Mouse (Mus musculus): ENCODE measurements around the gene Slc7a14. TPM values are rescaled to one million over a fixed set of nuclear protein-coding genes. Genes with fewer than 3 reads are reported as not detected.

The Slc7a14 gene
- polyA plus RNA-seq, 2 experiments, result 0.03 TPM; not detected in 1

DNA sequence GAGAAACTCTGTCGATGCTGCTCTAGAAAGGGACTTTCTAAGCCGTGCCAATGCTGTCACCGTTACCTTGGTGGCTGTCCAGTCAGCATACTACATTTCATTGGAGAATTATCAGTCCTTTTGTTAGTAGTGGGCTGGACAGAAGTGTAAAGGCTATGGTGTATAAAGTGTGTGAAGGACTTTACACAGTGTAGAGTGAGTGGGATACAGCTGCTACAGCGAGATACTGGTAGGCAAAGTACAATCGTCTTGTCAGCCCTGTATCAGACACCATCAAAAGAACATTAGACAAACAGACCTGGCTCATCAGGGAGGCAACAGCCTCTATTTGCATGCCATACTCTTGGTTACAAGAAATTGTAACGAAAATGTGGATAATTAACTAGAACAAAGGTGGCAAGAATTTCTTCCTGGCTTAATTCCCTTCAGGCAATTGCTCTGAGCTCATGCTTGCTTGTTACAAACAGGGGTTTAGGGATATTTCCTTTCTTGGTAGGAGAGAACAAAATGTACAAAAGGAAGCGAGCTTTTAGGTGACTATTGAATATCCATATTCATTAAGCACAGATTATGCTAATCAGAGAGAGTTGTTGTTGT lies 48.7 kb downstream of the Slc7a14 start:
- no peaks in the 10 kb centered on the region for H3K9me3 ChIP-seq (ENCODE audit: control insufficient read depth, low read length)
- no peak overlapping the region for H3K4me2 ChIP-seq (ENCODE audit: low read depth)
- DNase-seq (ENCODE audit: low read depth in 3 of 3, low spot score in 3 of 3), result no peak
- H3K4me3 ChIP-seq (ENCODE audit: insufficient read depth in 1 of 2, low read depth in 2 of 2, low read length in 2 of 2), result no peak overlapping the region
- no peak for ATAC-seq (ENCODE audit: insufficient read depth)
- H3K9ac ChIP-seq (replicated peaks), result no peak overlapping the region
- 46% methylated on average over 7 of the region's 7 CpGs for WGBS (ENCODE audit: insufficient replicate concordance)
- no peaks in the 10 kb centered on the region for H3K27me3 ChIP-seq (ENCODE audit: control insufficient read depth, insufficient read depth, low read length)
- no peak overlapping the region for H3K27ac ChIP-seq
- H3K4me1 ChIP-seq (replicated peaks; ENCODE audit: control insufficient read depth in 2 of 2, insufficient read depth in 2 of 2, low read length in 1 of 2), result 0 out of 4 replicates have a peak, but pooled peaks cover 0 to 3% of the 10 kb centered on the region in 2 experiments
- no peaks in the 10 kb centered on the region for H3K36me3 ChIP-seq (replicated peaks; ENCODE audit: control insufficient read depth, insufficient read depth, low read depth)
- TF ChIP-seq EP300 (IDR thresholded peaks at IDR 0.05; ENCODE audit: low read depth) (no peak), CTCF (IDR thresholded peaks at IDR 0.05; ENCODE audit: low read depth) (no peak)

DNA sequence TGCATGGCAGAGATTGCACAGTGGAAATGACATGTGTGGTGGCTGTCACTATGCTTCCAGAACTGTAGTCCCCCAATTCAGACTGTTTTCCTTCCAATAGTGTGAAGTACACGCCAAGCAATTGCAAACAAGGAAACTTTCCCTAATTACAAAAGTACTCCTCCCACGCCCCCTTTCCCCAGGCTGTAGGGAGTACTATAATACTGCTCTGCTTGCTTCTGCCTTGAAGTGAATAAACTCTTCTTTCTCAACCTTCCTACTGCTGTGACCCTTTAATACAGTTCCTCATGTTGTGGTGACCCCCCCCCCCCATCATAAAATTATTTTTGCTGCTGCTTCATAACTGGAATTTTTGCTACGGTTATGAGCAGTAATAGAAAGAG lies 49.2 kb downstream of the Slc7a14 start:
- 0 out of 4 replicates have a peak, but pooled peaks cover 0 to 3% of the 10 kb centered on the region in 2 experiments for H3K4me1 ChIP-seq (replicated peaks; ENCODE audit: control insufficient read depth in 2 of 2, insufficient read depth in 2 of 2, low read length in 1 of 2)
- no peaks in the 10 kb centered on the region for H3K27me3 ChIP-seq (ENCODE audit: control insufficient read depth, insufficient read depth, low read length)
- WGBS (ENCODE audit: insufficient replicate concordance), result 48% methylated on average over 3 of the region's 3 CpGs
- H3K4me2 ChIP-seq (ENCODE audit: low read depth), result no peak overlapping the region
- ATAC-seq (ENCODE audit: insufficient read depth), result no peak
- no peak for DNase-seq (ENCODE audit: low read depth in 3 of 3, low spot score in 3 of 3)
- H3K4me3 ChIP-seq (ENCODE audit: insufficient read depth in 1 of 2, low read depth in 2 of 2, low read length in 2 of 2), result no peak overlapping the region
- H3K27ac ChIP-seq, result no peak overlapping the region
- H3K9me3 ChIP-seq (ENCODE audit: control insufficient read depth, low read length), result no peaks in the 10 kb centered on the region
- H3K36me3 ChIP-seq (replicated peaks; ENCODE audit: control insufficient read depth, insufficient read depth, low read depth), result no peaks in the 10 kb centered on the region
- TF ChIP-seq EP300 (IDR thresholded peaks at IDR 0.05; ENCODE audit: low read depth) (no peak), CTCF (IDR thresholded peaks at IDR 0.05; ENCODE audit: low read depth) (no peak)
- H3K9ac ChIP-seq (replicated peaks), result no peak overlapping the region

DNA sequence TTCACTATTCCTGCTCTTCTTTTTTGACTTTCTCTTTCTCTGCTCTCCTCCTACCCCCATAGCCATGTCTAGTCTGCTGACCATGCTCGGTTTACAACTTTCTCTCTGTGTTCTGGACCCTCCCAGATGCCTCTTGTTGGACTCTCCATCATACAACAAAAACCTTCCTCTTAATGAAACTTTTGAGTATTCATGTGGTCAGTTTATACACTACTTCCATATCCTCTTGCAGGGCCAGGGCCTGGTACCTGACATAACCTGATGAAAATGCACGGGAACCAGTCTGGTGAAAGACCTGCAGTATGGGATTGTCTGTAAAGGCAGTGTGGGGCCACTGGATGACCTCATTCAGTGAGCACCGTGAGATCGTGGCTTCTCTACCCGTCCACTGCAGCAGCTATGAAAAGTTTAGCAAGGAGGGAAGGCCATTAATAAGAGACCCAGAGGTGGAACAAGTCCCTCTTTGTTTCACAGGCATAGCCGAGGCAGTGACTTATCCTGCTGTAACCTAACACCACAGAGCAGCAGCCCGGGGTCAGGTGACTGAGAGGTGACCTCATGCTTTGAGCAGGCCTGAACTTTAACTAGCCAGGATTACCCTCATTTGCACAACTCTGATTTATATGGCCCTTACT lies 49.7 kb downstream of the Slc7a14 start:
- Histone ChIP-seq H3K9ac (replicated peaks) (no peak overlapping the region), H3K27me3 (ENCODE audit: control insufficient read depth, insufficient read depth, low read length) (no peaks in the 10 kb centered on the region), H3K4me2 (ENCODE audit: low read depth) (no peak overlapping the region), H3K27ac (no peak overlapping the region), H3K36me3 (replicated peaks; ENCODE audit: control insufficient read depth, insufficient read depth, low read depth) (no peaks in the 10 kb centered on the region), H3K4me3 (ENCODE audit: insufficient read depth in 1 of 2, low read depth in 2 of 2, low read length in 2 of 2) (no peak overlapping the region), H3K4me1 (replicated peaks; ENCODE audit: control insufficient read depth in 2 of 2, insufficient read depth in 2 of 2, low read length in 1 of 2) (0 out of 4 replicates have a peak, but pooled peaks cover 0 to 3% of the 10 kb centered on the region in 2 experiments), H3K9me3 (ENCODE audit: control insufficient read depth, low read length) (no peaks in the 10 kb centered on the region)
- WGBS (ENCODE audit: insufficient replicate concordance), result 31% methylated on average over 7 of the region's 7 CpGs
- ATAC-seq (ENCODE audit: insufficient read depth), result peak; percentile 51; the same call in 1 of the 2 replicates
- TF ChIP-seq EP300 (IDR thresholded peaks at IDR 0.05; ENCODE audit: low read depth) (no peak), CTCF (IDR thresholded peaks at IDR 0.05; ENCODE audit: low read depth) (no peak)
- DNase-seq (ENCODE audit: low read depth in 3 of 3, low spot score in 3 of 3), result peak in 2 of 3 experiments; percentile 3

DNA sequence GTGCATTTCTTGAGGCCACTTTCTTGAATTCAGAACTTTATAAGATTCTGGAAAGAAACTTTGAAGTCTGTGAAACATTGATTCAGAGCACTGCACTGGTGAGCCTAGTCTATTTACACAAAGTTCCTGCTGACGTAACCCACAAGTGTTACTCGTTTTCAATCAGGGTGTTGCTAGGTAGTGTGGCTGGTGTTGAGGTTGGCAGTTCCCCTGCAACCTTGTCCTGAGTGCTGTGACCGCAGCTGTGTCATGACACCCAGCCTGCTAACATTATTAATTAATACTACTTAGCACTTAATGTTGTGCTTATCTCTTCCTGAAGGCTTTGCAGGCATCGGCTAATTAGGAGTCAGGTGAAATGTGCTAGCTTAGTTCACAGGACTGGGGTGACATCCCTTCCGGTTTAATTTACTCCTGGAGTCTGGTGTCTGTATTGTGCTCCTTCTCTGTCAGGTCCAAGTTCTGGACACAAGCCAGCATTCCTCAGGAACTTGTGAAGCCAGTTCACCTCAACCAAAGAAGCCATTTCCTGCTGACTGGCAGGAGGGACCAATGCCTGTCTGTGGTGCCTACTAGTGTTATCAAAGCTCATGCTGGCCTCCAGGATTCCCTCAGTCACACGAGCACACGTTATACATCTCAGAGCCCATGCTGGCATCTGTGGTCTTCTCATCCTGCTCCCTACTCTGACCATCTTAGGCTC lies 50.5 kb downstream of the Slc7a14 start:
- Histone ChIP-seq H3K4me1 (replicated peaks; ENCODE audit: control insufficient read depth in 2 of 2, insufficient read depth in 2 of 2, low read length in 1 of 2) (0 out of 4 replicates have a peak, but pooled peaks cover 0 to 3% of the 10 kb centered on the region in 2 experiments), H3K27ac (no peak overlapping the region), H3K36me3 (replicated peaks; ENCODE audit: control insufficient read depth, insufficient read depth, low read depth) (no peaks in the 10 kb centered on the region), H3K4me3 (ENCODE audit: insufficient read depth in 1 of 2, low read depth in 2 of 2, low read length in 2 of 2) (no peak overlapping the region), H3K9me3 (ENCODE audit: control insufficient read depth, low read length) (no peaks in the 10 kb centered on the region), H3K9ac (replicated peaks) (no peak overlapping the region), H3K27me3 (ENCODE audit: control insufficient read depth, insufficient read depth, low read length) (no peaks in the 10 kb centered on the region), H3K4me2 (ENCODE audit: low read depth) (no peak overlapping the region)
- DNase-seq (ENCODE audit: low read depth in 3 of 3, low spot score in 3 of 3) (no peak), ATAC-seq (ENCODE audit: insufficient read depth) (no peak)
- no peak for TF ChIP-seq EP300 (IDR thresholded peaks at IDR 0.05; ENCODE audit: low read depth)
- no peak for TF ChIP-seq CTCF (IDR thresholded peaks at IDR 0.05; ENCODE audit: low read depth)
- WGBS (ENCODE audit: insufficient replicate concordance), result 38% methylated on average over 7 of the region's 7 CpGs

DNA sequence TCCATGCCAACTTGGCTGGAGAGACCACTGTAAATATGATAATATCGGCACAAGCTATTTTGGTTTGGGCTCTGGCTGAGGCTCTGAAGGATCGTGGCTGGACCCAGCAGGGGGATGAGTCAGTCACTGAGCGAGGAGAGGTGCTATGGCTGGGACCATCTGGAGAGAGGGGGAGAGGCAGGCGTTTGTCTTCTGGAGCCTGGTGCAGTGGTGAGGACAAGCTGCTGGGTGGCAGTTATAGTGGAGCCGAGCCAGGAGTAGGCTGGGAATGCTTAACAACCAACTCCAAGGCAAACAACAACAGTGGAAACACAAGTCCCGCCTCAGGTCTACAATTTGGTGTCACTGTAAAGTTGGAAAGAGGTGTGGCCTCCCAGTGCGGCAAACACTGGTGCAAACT lies 55.8 kb downstream of the Slc7a14 start:
- no peak overlapping the region for H3K9ac ChIP-seq (replicated peaks)
- WGBS (ENCODE audit: insufficient replicate concordance), result 54% methylated on average over 7 of the region's 7 CpGs

More for the DNA sequence above, 55.8 kb downstream of the Slc7a14 start:
- DNase-seq (ENCODE audit: low read depth in 3 of 3, low spot score in 3 of 3) (no peak), ATAC-seq (ENCODE audit: insufficient read depth) (no peak)
- Histone ChIP-seq H3K27me3 (ENCODE audit: control insufficient read depth, insufficient read depth, low read length) (no peaks in the 10 kb centered on the region), H3K36me3 (replicated peaks; ENCODE audit: control insufficient read depth, insufficient read depth, low read depth) (no peaks in the 10 kb centered on the region), H3K4me3 (ENCODE audit: insufficient read depth in 1 of 2, low read depth in 2 of 2, low read length in 2 of 2) (no peak overlapping the region), H3K4me2 (ENCODE audit: low read depth) (no peak overlapping the region), H3K9me3 (ENCODE audit: control insufficient read depth, low read length) (no peaks in the 10 kb centered on the region), H3K27ac (no peak overlapping the region), H3K4me1 (replicated peaks; ENCODE audit: control insufficient read depth in 2 of 2, insufficient read depth in 2 of 2, low read length in 1 of 2) (no peaks in the 10 kb centered on the region)
- TF ChIP-seq CTCF (IDR thresholded peaks at IDR 0.05; ENCODE audit: low read depth) (no peak), EP300 (IDR thresholded peaks at IDR 0.05; ENCODE audit: low read depth) (no peak)
